Mouse (Mus musculus): ENCODE results near the gene Gm8947.

- no peak for TF ChIP-seq CTCF (IDR thresholded peaks at IDR 0.05; ENCODE audit: extremely low read depth, insufficient read length, insufficient replicate concordance, low read depth, low read length)
- no peak for TF ChIP-seq POLR2A (IDR thresholded peaks at IDR 0.05; ENCODE audit: low read depth, low read length)
Observed at GRCm38 (mm10) chr1:151144471-151145146, 47.6 kb upstream of the Gm8947 start.
